Mouse (Mus musculus): ENCODE measurements around the gene Kcnk10. TPM values are rescaled to one million over a fixed set of nuclear protein-coding genes. Genes with fewer than 3 reads are reported as not detected.

Kcnk10 gene
- total RNA-seq, 2 experiments from 2014 or later = 1.4 to 2.2 TPM

GRCm38 (mm10) chr12:98524331-98525311 lies 53.5 kb downstream of the Kcnk10 start:
- no peak for DNase-seq (ENCODE audit: low spot score in 2 of 2)

DNA sequence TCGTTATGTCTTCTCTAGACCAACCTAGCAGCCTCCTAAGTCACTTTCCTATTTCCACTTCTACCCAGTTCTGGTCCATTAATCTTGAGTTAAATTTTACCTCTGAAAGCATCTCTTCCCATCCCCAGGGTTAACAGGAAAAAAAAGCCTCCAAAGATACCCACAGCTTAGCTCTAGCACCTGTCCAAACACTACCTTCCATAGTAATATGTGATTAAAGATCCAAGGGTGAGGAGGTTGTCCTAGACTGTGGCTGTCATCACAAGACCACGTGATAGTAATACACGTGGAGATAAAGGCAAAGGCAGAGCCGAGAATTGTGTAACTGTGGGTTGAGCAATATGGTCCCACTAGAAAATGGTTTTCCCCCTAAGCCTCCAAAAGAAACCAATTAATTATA lies 56.8 kb downstream of the Kcnk10 start:
- DNase-seq (ENCODE audit: low spot score in 2 of 2) = no peak

GRCm38 (mm10) chr12:98520568-98520931 lies 57.6 kb downstream of the Kcnk10 start:
- no peak for DNase-seq (ENCODE audit: low spot score in 2 of 2)

DNA sequence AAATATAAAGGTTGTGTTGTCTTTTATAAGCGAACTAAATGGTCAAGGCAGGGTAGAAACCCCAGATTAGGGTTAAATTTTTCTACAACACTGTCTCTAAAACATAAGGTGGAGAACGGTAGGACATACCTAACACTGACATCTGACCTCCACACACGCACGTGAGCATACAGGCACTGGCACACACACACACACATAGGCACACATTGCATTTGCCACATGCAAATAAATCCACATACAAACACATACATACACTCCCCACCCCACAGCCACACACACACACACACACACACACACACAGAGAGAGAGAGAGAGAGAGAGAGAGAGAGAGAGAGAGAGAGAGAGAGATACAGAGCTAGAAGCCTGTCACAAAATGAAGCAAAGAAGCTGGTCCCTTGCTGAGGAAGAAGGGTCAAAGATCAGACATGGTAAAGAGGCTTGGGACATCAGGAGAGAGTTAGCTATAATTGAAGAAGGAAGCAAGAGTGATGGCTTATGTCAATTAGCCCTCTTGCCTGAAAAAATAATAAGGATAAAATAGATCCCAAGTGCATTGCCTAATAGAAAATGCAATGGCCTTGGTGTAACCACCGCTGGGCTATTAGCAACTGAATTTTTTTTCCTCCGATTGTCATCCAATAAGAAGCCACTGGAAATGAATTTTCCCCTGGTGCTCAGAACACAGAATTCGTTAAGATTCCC lies 58.1 kb downstream of the Kcnk10 start:
- no peak for DNase-seq (ENCODE audit: low spot score in 2 of 2)

- DNase-seq (ENCODE audit: low spot score in 2 of 2) = no peak
These were observed 72.5 kb downstream of the Kcnk10 start for GRCm38 (mm10) chr12:98505601-98506000.

GRCm38 (mm10) chr12:98501528-98502280 lies 76.4 kb downstream of the Kcnk10 start:
- no peak for DNase-seq (ENCODE audit: low spot score in 2 of 2)

DNA sequence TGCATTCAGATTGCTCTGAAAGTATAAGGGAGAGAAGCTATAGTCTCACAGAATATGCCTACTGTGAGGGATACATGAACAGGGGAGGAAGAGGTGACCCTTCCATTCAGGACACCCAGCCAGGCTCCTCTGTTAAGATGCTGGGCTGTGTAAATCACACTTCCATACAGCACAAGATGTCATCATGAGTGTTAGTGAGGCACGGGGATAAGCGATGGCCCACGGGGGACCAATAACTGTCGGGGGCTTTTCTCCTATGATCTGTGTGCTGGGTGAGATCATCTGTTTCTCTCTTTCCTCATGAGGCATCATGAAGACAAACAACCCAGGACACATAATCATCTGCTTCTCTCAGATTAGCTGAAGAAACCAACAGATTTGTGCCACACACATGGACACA lies 77.1 kb downstream of the Kcnk10 start:
- no peak for DNase-seq (ENCODE audit: low spot score in 2 of 2)

DNA sequence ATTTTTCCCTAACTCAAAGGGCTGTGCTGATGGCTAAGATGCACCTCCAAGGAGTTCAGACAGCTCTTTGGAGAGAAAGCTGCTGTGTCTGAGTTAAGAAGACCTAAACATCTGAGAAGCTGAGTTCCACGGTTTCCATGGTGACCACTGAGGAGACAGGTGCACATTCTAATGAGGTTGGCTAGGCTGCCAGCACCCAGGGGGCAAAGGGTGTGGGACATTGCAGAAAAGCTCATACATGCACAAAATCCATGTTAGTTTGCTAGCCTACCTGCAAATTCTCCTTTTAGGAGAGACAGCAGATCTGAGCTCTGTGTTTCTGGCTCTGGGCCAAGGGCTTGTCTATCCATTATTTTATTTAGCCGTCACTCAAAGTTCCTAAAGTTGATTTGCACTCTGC lies 96.7 kb downstream of the Kcnk10 start:
- DNase-seq (ENCODE audit: low spot score in 2 of 2) = no peak

GRCm38 (mm10) chr12:98481048-98481447 lies 97.1 kb downstream of the Kcnk10 start:
- DNase-seq (ENCODE audit: low spot score in 2 of 2) = no peak

DNA sequence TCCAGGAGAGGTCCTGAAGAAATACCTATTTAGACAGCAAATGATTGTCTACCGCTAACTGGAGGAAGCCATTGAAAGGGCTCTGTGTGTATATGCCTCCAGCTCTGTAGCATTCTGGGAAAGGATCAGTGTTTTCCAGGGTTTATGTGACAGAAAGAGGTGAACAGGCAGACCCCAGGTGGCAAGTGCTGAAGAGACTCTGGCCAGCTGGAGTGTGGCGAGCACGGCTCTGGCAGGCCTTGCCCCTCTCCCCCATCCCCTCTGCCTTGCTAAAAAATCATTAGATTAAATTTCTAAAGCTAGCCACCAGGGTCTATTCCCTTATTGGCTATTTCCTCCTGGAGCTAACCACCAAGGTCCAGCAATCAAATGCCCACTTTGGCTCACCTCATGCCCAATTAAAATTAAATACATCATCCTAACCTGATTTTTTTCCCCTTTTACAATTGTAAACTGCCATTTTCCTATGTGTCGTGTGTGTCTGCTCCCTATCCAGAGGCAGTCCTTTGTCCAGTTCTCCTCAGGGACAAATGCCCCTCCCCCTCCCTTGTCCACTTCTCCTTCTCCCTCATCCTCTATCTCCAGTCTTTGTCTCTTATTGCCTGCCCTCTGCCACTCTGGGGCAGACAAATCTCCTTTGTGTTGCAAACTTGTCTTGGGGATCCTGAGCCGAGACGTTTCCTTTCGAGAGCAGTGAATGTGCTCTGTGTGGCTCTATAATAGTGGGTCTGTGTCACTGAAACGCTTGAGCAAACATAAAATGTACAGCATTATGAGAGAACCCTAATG lies 100.2 kb downstream of the Kcnk10 start:
- no peak for DNase-seq (ENCODE audit: low spot score in 2 of 2)

DNA sequence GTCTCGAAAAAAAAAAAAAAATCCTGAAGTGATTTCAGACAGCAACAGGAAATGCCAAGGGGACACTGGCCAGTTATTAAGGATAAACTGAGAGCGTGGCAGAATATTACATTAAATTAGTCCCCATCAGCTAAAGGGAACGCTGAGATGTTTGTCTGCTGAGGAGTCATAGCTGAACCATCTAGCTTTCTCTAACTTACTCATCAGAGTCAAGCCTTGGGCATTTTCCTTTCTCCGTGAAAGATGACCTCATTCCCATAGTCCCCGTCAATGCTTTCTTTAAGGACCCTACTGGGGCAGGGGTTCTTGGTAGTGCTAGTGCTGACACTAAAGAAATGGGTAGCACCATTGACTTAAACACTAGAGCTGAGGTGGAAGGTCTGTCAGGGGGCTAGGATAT lies 106.9 kb downstream of the Kcnk10 start:
- DNase-seq (ENCODE audit: low spot score in 2 of 2) = no peak

DNA sequence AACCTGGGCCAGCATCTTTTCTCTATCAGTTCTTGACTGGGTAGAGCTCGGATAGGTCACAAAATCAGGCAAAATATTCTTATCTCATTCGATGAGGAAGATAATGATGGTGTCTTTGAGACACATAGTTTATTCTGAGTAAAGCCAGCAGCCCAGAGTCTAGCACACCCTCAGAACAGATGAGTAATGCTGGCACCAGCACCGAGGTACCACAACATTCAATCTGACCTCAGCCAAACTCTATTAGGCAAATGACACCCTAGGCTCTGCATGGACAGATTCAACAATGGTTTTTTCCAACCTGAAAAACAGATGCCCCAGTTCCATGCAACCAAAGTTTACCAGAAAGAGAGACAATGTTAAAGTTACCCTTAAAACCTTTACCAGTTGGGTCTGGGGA lies 108.0 kb downstream of the Kcnk10 start:
- DNase-seq (ENCODE audit: low spot score in 2 of 2) = no peak

- DNase-seq (ENCODE audit: low spot score in 2 of 2) = no peak
These were observed 110.3 kb downstream of the Kcnk10 start for GRCm38 (mm10) chr12:98467793-98468192.

- no peak for DNase-seq (ENCODE audit: low spot score in 2 of 2)
These were observed 118.2 kb downstream of the Kcnk10 start for GRCm38 (mm10) chr12:98459889-98460288.

GRCm38 (mm10) chr12:98458944-98459343 lies 119.2 kb downstream of the Kcnk10 start:
- DNase-seq (ENCODE audit: low spot score in 2 of 2) = no peak

GRCm38 (mm10) chr12:98458516-98458915 lies 119.6 kb downstream of the Kcnk10 start:
- no peak for DNase-seq (ENCODE audit: low spot score in 2 of 2)

GRCm38 (mm10) chr12:98453161-98453560 lies 124.9 kb downstream of the Kcnk10 start:
- DNase-seq (ENCODE audit: low spot score in 2 of 2) = no peak

GRCm38 (mm10) chr12:98452646-98453045 lies 125.5 kb downstream of the Kcnk10 start:
- DNase-seq (ENCODE audit: low spot score in 2 of 2) = no peak

- DNase-seq (ENCODE audit: low spot score in 2 of 2) = no peak
These were observed 132.5 kb downstream of the Kcnk10 start for GRCm38 (mm10) chr12:98445637-98446036.

DNA sequence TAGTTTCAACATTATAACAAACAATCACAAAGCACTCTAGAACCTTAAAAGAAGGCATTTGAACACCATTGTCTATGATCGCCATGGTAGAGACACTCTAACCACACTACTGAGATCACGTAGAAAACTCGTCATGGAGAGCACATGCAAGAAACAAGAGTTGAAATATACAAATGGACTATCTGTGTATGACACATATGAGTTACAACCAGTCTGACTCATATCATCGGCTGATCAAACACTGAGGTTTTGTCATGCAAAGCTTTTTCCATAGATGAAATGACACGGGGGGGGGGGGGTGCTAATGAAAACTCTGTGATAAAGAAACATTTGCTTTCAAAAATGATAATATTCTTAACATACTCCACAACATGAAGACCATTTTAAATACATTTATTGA lies 133.2 kb downstream of the Kcnk10 start:
- no peak for DNase-seq (ENCODE audit: low spot score in 2 of 2)

- DNase-seq (ENCODE audit: low spot score in 2 of 2) = no peak
These were observed 134.4 kb downstream of the Kcnk10 start for GRCm38 (mm10) chr12:98443754-98444153.
